Mouse (Mus musculus): Measurements from ENCODE around the gene Clhc1. TPM values are rescaled to one million over a fixed set of nuclear protein-coding genes. Genes with fewer than 3 reads are reported as not detected.

Gene Clhc1
- total RNA-seq, 1 experiment from 2014 or later, result 0.30 TPM

Other genes starting within 250 kb of the Clhc1 start
- 19.9 and 24.4 TPM in 2 replicates for gene Ccdc88a, start 174.3 kb upstream of the Clhc1 start, total RNA-seq (2021)
- gene Prorsd1, start 32.9 kb upstream of the Clhc1 start, total RNA-seq (2021), result 22.1 and 23.1 TPM in 2 replicates
- gene Mtif2, start 21.5 kb upstream of the Clhc1 start, total RNA-seq (2021), result 54.4 and 57.0 TPM in 2 replicates
- gene Rps27a, start 159 bp downstream of the Clhc1 start, total RNA-seq (2021), result 758 and 928 TPM in 2 replicates
- 304 and 307 TPM in 2 replicates for gene Rtn4, start 145.0 kb downstream of the Clhc1 start, total RNA-seq (2021)